In genomic region chr17:64331898-64332769, GRCm38 (mm10) we compare ENCODE assay signal across 8 mouse cellular contexts. TPM values are rescaled to one million over a fixed set of nuclear protein-coding genes. Genes with fewer than 3 reads are reported as not detected.
DNase-seq lines count a peak whose midpoint lies in the region; ATAC-seq lines count a peak whose summit lies in the region.

Gene Pja2 (minus strand): TSS chr17:64331916.

- ATAC-seq in megakaryocyte progenitor cell, adult 5-6 weeks (replicated peaks; ENCODE audit: poor library complexity), result peak; percentile 85

- peak; percentile 100 for DNase-seq in adipocyte (ENCODE audit: low spot score)
- peak; percentile 97 for DNase-seq in embryo, embryonic 10 days (ENCODE audit: low spot score)
- DNase-seq in gastrocnemius, postnatal 10 days, result peak; percentile 100
- peak; percentile 98 for DNase-seq in induced T-regulatory cell, adult 2 months (ENCODE audit: low read depth)
- peak; percentile 99 to 100 for DNase-seq in left cerebral cortex, adult 9 months (ENCODE audit: low spot score in 2 of 2)
- peak; percentile 99 for DNase-seq in right cerebral cortex, postnatal 14 days
- DNase-seq in urinary bladder, postnatal 36 days (ENCODE audit: low spot score in 2 of 2), result peak; percentile 98 to 99

RNA-seq across cellular contexts. Expression of gene Pja2, which starts in this region (rescaled TPM):
- total RNA-seq in gastrocnemius, postnatal 10 days (2021), result 100 to 1,000 TPM; 134 to 152 TPM
- total RNA-seq in megakaryocyte progenitor cell, adult 5-6 weeks (2015), result 22.0 and 26.7 TPM in 2 replicates
- total RNA-seq in megakaryocyte progenitor cell, adult 5-6 weeks (2017), result 22.2 and 28.5 TPM in 2 replicates

Comparison
In these comparisons a context has a peak if more than half of its experiments do, and no peak if none do; other contexts are left out.
1. Peak in every context shown above with its lines: DNase-seq and ATAC-seq.
2. RNA of gene Pja2 (total RNA-seq): 134 to 152 TPM in gastrocnemius, postnatal 10 days; 22.0 to 28.5 TPM in megakaryocyte progenitor cell, adult 5-6 weeks; every median in the first group is over 4 times any median in the second.